Mouse (Mus musculus) lung, postnatal 0 days (tissue): ENCODE data around the gene Ssh1.

ENCODE experiments used
- CTCF ChIP-seq: IDR thresholded peaks from 2 replicates; pipeline ENCODE4 v1.5.1; 2016; ENCODE audit warnings: antibody characterized with exemption, mild to moderate bottlenecking
- EP300 ChIP-seq: IDR thresholded peaks from 2 replicates; pipeline ENCODE4 v1.6.1; 2016; ENCODE audit warnings: antibody characterized with exemption, mild to moderate bottlenecking, control low read depth

DNA sequence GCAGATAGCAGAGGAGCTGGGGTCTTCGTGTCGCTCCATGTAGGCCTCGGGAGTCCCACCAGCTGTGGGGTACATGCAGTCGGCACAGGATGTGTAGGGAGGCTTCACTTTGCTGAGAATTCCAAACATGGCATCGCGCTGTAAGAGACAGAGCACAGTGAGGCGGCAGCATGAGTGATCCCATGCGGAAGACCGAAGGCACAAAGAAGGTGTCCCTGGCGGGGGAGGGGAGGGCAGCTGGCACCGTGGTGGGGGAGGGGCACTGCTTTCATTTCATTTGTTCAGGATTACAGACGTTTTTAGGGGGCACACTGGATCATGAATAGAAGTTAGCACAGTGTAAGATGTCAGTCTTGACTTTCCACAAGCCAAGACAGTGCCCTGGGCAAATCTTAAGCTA lies 50.4 kb downstream of the Ssh1 start:
- no peak for TF ChIP-seq CTCF
- no peak for TF ChIP-seq EP300
